Mouse (Mus musculus) ovary, postnatal 14 days (tissue): Measurements from ENCODE around the gene Stk25.
"Not testable (repeated sequence)": the region's sequence is repeated elsewhere in the genome, so short reads cannot be mapped to it uniquely, and the experiment has no call there.

Experiments used
- DNase-seq: peaks from one replicate; pipeline ENCODE4 v3.0.0; 2022; ENCODE audit warnings: low spot score

The Stk25 gene

DNA sequence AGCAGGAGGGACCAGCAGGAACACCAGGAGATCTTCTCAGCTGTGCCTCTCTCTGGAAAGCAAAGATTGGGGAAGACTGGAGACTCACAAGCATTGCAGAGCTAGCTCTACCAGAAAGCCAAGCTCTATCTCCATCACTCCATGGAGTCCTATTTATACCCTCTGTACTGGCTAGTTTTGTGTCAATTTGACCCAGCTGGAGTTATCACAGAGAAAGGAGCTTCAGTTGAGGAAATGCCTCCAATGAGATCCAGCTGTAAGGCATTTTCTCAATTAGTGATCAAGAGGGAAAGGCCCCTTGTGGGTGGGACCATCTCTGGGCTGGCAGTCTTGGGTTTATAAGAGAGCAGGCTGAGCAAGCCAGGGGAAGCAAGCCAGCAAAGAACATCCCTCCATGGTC is at the start of gene Stk25:
Gene Stk25 (minus strand): TSS at position 101 of the 400 bp plus-strand sequence.
- DNase-seq = not testable (repeated sequence)

DNA sequence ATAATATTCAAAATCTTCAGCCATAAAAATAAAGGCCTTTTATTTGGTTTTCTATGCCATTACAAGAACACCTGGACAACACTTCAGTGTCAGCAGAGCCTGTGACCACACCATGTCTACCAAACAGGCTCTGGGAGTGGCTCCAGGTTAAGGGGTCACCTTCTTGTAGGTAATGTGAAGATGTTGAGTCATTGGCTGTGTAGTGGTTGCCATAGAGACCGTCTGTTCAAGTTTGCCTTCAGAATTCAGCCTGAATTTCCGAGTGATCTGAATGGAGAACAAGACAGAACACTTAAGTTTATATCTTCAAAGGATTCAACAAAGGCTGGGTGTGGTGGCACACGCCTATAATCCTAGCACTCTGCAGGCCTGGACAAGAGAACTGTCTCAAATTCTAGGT is 46.9 kb upstream of the Stk25 start:
- no peak for DNase-seq

DNA sequence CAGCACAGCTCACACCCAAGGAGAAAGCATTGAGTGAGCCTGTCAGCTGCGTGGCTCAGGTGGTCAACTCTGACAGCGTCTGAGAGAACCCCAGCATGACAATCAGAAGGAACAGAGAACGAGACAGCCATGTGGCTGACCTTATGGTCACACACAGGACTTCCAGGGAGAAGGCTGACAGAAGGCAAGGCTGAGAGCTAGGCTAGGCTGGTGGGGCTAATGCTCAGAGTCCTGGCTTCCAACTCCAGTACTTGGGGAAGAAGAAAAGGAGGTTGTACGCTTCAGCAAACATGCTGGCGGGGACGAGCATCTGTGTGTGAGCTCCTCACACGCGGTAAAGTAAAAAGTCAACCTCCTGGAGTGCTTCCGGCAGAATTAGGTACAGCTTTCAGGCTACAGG is 45.9 kb upstream of the Stk25 start:
- no peak for DNase-seq

DNA sequence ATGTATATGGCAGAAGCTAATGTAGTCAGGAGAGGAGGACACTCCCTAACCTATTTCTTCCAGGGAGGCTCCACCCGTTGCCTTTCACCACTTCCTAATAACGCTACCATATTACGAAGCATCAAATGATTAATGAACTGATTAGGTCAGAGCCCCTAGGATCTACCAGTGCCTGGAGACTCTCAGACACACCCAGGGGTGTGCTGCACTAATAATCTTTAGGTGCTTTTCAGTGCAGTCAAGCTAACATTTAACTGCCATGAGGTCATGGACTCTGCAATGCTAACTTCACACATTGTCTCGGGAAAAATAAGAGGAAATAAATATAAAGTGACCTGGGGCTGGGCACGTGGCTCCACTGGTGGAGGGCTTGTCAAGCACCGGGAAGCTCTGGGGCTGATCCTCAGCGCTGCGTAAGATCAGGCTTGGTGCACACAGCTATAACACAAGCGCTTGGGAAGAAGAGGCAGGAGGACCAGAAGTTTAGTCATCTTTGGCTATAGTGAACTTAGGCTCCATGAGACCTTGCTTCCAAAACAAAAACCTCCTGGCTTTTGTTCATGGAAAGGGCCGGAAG is 45.1 kb upstream of the Stk25 start:
- DNase-seq = no peak

DNA sequence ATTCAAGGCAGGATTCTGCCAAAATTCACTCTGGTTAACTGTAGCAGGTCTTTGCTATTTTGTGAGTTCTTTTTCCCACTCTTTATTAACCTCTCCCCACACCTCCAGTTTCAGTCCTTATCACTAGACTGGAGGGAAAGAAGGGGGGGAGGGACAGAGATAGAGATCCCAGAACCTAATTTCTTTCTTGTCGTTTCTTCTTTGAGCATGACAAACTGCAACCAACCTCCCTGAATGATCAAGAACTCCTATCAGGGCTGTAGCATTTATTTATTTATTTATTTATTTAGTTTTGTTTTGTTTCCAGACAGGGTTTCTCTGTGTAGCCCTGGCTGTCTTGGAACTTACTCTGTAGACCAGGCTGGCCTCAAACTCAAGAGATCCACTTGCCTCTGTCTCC is 43.6 kb upstream of the Stk25 start:
- DNase-seq = no peak

DNA sequence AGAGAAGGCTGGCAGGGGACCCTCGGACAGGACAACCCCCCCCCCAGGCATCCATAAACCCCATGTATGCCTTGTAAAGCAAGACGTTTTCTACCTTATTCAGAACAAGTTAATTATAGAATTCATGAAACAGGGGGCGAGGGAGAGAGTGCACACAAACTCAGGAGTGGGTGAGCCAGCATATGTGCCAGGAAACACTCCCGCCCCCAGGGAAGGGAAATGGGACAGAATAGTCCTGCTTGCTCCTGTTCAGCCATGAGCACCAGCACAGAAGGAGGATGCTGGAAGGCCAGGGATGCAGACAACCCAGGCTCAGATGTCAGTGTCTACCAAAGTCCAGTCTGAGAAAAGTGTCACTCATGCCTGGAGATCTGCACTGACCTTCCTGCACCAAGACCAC is 40.7 kb upstream of the Stk25 start:
- DNase-seq = no peak

DNA sequence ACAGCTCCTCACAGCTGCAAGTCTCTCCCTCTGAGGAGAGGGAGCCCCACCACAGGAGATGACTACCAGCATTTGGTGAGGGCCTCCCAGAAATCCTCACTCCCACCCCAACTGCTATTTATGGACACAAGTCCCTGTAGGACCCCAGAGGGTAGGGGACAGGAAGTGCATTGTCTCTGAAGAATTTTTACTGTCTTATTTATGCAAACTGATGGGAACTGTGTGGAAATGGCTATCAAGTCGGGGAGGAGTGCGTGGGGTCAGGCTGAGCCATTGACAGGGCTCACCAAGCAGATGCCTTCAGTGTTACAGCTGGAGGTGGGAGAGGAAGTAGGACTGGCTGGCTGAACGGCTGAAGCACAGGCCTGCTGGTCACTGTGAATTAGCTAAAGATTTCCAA is 38.9 kb upstream of the Stk25 start:
- no peak for DNase-seq

DNA sequence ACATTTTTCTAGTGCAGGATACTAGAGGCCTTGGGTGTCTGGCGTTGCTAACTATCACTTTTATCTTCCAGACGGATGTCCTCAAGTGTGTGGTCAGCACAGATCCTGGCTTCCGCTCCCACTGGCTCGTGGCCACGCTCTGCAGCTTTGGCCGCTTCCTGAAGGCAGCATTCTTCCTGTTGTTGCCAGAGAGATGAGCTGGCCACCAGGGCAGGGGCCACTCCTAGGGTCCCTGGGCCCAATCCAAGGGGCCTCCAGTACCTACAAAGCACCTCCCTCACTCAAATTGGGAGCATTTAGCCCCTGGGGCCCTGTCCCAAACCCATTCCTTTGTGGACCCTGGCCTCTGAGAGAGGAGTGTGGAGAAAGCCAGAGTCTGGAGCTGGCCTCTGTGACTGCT is 36.5 kb upstream of the Stk25 start:
- DNase-seq = peak; percentile 39

DNA sequence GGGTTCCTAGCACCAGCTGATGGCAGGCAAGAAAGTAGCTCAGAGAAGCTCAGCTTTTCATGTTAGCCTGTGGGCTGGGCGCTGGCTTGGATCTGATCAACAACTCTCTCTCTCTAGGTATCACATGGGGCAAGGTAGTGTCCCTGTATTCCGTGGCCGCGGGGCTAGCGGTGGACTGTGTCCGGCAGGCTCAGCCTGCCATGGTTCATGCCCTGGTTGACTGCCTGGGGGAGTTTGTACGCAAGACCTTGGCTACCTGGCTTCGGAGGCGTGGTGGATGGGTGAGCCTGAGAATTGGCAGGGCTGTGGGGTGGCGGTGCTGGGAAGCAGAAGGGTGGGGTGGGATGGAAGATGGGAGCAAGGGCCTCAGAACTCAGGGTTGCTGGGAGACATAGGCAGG is 35.5 kb upstream of the Stk25 start:
- DNase-seq = no peak

DNA sequence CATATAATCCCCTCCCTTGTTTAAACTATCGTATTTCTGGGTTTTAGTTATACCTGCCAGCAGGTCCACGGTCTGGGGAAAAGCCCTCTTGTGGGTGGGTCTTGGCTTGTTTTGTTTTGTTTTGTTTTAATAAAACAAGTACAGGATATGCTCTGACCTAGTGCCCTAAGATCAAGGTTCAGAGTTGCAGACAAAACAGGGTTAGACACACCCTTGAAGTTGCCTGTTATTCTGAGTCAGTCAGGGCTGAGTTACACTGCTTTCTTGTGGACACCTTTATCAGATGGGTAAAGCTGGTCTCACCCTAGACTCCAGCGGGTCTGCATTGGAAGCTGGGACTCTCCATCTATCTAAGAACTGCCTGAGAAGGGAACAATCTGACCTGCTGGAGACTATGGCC is 35.0 kb upstream of the Stk25 start:
- no peak for DNase-seq

DNA sequence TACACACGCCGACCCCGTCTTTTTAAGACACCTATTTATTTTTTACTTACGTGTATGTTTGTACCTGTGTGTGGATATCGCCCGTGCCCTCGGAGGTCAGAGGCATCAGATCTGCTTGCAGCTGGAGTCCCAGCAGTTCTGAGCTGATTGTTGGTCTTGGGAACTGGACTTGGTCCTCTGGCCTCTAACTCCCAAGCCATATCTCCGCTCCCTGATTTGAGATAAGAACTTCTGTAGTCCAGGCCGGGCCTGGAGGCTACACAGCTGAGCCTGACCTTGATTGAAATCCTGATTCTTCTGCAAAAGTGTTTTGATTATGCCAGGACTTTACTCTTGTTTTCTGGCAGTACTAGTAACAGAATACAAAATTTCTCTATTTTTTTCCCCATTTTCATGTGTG is 34.3 kb upstream of the Stk25 start:
- no peak for DNase-seq

DNA sequence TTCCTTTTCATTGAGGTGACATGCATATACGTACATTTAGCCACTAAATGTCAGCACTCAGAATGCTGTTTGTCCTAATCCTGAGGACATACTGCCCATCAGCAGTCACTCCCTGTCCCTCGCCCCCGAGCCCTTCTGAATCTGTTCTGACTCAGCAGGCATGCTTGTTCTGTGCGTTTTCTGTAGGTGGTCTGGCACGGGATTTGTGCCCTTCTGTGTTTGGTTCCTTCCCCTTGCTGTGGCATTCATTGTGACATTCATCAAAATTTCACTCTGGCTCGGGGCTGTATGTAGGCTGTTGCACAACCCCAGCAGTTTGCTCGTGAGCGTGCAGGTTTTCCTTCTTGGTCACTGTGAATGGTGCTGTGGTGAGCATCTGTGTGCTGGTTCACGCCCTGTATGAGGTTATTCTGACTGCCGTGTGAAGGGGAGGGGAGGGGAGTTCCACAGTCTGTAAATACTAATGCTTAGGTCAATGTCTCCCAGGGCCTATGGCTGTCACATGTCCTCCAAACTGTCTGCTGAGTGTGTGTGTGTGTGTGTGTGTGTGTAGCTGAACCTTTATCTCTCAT is 33.4 kb upstream of the Stk25 start:
- no peak for DNase-seq

DNA sequence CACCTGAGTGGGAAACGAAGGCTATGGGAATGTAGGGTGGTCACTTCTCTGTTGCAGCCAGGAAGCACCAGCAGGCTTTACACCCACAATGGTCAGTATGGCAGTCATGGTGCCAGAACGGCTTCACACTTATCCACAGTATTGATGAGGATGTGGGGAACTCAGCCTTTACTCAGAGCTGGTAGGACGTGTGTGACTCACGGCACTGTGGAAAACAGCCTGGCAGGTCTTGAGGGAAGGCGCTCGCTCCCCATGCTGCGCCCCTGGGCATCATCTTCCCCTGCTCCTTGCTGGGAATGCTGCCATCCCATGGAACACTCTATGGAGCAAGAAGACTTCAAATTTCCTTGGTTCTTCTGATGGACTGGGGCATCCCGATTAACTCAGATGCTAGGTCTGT is 32.6 kb upstream of the Stk25 start:
- no peak for DNase-seq

DNA sequence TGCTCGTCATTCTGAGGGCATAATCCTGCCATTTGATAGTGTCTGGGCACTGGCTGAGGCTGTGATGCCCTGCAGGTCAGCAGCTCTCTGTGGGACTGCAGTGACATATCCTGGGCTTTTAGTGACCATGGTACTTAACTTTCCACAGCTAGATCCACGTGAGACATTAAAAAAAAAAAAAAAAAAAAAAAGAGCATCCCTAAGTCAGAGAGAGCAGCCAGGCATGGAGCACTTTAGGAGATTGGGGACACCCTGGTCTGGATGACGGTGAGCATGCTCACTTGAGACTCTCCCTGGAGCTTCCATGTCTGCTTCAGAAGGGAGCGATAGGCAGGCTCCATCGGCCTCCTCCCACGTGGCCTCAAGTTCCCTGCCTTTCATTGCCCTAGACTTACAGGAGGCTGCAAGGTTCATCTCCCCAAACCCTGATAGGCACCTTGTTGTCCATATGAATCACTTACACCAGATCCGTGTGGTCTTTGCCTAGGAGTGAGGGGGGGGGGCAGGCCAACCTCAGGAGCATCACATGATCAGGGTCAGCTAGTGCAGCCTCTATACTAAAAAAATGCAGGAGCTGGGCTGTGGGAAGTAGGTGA is 31.5 kb upstream of the Stk25 start:
- DNase-seq = no peak

DNA sequence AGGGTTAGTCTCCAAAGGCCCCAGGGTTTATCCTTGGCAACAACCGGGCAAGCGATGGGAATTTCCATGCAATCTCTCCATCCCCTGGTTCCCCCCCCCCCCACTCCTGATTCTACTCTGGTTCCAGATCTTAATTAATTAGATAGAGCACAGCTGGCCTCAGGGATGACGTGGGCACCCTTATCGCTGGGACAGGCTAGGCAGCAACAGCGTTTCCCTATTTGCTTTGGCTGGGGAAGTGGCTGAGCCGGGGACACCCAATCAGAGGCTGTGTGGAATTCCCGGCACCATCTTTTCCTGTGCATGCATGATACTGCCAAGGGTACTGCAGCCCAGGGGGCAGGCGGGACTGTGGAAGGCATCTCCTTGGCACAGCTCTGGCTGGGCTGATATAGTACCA is 29.7 kb upstream of the Stk25 start:
- DNase-seq = no peak

DNA sequence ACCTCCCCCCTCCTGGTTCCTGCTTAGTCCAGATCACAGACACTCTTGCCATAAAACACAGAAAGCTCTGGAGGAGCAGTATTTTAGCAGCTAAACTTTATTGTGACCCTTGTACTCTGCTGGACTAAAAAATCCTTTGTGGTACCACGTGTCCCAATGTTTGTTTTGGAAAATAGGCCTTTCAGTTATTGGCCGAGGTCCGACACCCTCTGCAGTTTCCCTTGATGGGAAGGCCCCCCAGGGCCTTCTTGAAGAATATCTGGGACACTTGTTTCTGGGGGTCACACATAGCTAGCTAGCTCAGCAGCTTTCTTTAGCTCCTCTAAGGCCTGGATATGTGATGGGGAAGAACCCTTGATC is 28.5 kb upstream of the Stk25 start:
- no peak for DNase-seq

DNA sequence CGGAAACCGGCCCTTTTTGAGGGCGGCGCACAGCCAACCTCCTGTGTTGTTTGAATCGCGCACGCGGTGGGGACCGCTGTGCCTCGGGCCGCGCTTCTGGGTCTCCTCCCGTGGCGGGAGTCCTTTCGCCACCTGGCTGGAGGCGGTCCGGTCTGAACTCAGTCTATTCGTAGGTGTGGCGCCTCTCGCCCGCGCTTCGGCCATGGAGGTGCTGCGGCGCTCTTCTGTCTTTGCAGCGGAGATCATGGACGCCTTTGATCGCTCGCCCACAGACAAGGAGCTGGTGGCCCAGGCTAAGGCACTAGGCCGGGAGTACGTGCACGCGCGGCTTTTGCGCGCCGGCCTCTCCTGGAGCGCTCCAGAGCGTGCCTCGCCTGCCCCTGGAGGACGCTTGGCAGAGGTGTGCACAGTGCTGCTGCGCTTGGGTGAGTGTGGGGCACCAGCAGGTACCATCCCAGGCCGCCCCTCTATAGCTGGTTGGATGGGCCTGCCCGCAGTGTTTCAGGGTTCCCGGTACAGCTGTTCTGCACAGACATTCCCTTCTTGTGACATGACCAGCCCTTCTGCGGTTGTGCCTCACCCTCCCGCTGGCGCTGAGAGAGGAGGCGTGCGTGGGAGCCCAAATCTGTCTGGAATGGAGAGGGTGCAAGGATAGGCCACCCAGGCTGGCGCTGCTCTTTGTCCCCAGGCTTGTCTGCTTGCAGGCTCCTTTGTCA is 27.9 kb upstream of the Stk25 start:
- DNase-seq = peak; percentile 54

DNA sequence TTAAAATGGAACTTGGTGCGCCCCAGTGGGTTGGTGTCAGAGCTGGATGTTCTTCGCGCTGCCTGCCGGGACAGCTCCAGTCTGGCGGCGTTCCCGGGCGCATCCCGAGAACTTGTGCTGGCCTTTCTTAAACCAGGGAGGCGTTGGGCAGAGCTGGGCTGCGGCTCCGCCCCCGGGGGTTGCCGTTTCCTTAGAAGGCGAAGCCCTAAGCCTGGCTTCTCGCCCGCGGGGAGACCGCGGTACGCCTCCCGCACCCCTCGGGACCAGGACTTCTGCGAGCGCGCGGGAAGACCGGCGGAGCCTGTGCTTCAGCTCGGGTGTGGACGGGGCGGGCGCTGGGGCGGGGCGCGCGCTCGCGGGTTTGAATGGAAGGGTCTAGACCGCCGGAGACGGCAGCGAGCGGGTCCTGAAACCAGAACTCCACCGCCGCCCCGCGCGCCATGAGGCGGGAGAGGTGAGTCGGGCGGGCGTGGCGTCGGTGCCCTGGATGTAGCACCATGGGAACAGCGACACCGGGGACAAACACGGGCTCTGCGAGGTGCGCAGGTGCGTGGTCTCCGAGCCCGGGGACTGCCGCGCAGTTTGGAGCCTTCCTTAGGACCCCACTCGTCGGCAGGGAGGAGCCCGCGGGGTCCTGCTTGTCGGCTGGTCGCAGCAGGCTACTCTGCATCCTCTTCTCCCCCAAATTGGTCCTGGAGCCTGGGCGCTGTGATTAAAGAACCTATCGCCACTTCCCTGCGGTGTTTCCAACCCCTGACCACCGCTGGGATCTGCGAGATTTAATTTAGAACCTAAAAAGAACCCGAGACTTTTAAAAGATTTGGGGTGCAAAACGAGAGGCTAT is 27.2 kb upstream of the Stk25 start, which contains the start of gene Bok:
Gene Bok (plus strand): TSS at position 260 of the 844 bp plus-strand sequence.
- DNase-seq = peak; percentile 77

DNA sequence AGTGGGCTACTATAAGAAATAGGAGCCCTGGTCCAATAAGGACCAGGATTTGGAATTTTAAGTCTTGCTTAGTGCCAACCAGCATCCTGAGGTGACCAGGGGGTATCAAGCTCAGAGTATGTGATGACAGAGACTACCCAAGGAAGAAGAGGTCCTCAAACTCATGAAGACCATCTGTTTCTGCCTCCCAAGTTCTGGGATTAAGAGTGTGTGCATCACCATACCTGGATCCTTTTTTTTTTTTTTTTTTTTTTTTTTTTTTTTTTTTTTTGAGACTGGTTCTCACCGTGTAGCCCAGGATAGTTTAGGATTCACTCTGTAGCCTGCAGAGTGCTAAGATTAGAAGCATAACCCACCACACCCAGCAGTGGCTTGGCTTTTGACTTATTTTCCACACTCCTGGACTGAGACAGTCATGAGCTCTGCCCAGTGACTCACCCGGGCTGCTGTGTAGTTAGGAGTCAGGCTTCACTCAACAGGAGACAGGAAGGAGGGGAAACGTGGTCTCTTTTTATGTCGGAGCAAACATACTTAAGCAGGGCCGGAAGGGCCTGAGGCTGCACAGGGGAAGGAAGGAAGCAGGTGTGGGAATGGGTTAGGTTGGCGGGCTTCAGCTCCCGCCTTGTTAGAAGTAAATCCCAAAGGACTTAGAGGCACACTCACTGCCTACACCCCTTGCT is 21.6 kb upstream of the Stk25 start:
- DNase-seq = no peak

DNA sequence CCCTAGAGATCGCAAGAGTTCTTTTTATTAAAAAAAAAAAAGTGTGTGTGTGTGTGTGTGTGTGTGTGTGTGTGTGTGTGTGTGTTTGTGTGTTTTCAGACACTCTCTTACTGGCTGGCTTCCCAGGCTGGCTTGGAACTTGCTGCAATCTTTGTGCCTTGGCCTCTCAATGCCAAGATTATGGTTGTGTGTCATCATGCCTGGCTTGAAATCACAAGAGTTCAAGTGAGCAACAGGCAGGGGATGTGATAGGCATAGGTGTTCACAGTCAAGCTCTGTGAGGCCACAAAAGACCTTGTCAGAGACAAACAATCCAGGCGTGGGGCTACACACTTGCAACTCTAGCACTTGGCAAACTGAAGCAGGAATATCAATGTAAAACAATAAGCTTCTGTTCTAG is 19.9 kb upstream of the Stk25 start:
- no peak for DNase-seq

DNA sequence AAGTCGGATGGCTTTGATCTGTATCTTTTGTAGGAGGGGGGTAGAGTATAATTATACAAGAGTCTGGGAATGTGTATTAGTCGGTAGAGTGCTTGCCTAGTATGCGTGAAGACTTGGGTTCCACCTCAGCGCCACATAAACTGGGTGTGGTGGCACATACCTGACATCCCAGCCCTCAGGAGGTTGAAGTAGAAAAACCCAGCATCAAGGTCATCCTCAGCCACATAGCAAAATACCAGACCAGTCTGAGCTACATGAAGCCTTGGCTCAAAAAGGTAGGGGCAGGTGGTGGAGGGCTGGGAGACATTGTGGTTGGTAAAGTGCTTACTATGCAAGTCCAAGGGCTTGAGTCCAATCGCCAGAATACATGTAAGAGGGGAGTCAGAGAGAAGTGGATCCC is 14.2 kb upstream of the Stk25 start:
- DNase-seq = no peak

DNA sequence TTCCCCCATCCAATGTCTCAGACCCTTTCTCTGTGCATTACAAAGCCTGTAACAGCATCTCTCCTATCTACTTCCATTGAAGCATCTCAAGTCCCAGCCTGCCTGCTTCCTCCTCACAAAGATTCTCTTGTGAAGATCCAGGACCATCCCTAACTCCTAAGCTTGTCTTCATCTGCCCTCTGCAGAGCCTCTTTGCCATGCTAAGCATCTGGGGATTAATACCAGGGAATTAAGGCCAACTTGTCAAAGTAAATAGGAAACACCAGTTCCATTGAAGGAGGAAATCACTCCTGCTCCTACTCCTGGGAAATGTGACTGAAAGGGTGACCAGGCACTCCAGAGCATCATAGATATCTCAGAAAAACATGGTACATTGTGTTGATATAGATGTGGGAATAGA is 11.5 kb upstream of the Stk25 start:
- DNase-seq = no peak
